Mouse (Mus musculus): ENCODE results near the gene Depp1. TPM values are rescaled to one million over a fixed set of nuclear protein-coding genes. Genes with fewer than 3 reads are reported as not detected.

Depp1 gene
- total RNA-seq, 2 experiments from 2014 or later: 84.2 to 90.4 TPM

- peak in 1 of 2 experiments; percentile 77 for DNase-seq
Measured at GRCm38 (mm10) chr6:116679563-116680288, 29.3 kb downstream of the Depp1 start.

- peak; percentile 57 to 84 for DNase-seq
Measured at GRCm38 (mm10) chr6:116682317-116682716, 31.9 kb downstream of the Depp1 start.

- no peak for DNase-seq
Measured at GRCm38 (mm10) chr6:116693639-116694038, 43.2 kb downstream of the Depp1 start.

GRCm38 (mm10) chr6:116694346-116694745 is 43.9 kb downstream of the Depp1 start:
- DNase-seq: no peak

- peak in 1 of 2 experiments; percentile 21 for DNase-seq
Measured at GRCm38 (mm10) chr6:116697413-116697812, 47.0 kb downstream of the Depp1 start.

GRCm38 (mm10) chr6:116697896-116698425 is 47.6 kb downstream of the Depp1 start:
- DNase-seq: no peak

GRCm38 (mm10) chr6:116700821-116701220 is 50.4 kb downstream of the Depp1 start:
- no peak for DNase-seq

Small RNA genes within 50 kb of the gene (microRNA-seq; reads per million reads assigned to microRNA genes)
- gene Mir7043: 0.27 to 0.76 reads per million in 2 experiments

Other genes with a start within 250 kb of the Depp1 start
- gene Alox5, start 189.4 kb upstream of the Depp1 start, total RNA-seq (2021): 10 to 100 TPM; 11.8 to 13.9 TPM
- not detected for gene Olfr211, start 161.5 kb upstream of the Depp1 start, total RNA-seq (2021)
- under 1 TPM in 1 of 2 experiments, not detected in 1; 0.10 TPM for gene Olfr212, start 144.1 kb upstream of the Depp1 start, total RNA-seq (2021)
- not detected for gene Olfr213, start 112.2 kb upstream of the Depp1 start, total RNA-seq (2021)
- 1 to 10 TPM; 1.0 to 1.6 TPM for gene Gm5580, start 99.5 kb upstream of the Depp1 start, total RNA-seq (2021)
- gene Olfr214, start 96.4 kb upstream of the Depp1 start, total RNA-seq (2021): not detected
- gene Olfr215, start 66.4 kb upstream of the Depp1 start, total RNA-seq (2021): not detected
- 10 to 100 TPM; 16.1 to 19.7 TPM for gene Zfp422, start 21.6 kb upstream of the Depp1 start, total RNA-seq (2021)
- gene Rassf4, start 23.3 kb downstream of the Depp1 start, total RNA-seq (2021): 1 to 10 TPM; 4.3 to 6.1 TPM
- under 1 TPM in 1 of 2 experiments, not detected in 1; 0.03 TPM for gene Tmem72, start 66.3 kb downstream of the Depp1 start, total RNA-seq (2021)

All from heart, adult 18-20 months (tissue).